17 mouse cellular contexts compared by ENCODE assay signal in the genomic region with DNA sequence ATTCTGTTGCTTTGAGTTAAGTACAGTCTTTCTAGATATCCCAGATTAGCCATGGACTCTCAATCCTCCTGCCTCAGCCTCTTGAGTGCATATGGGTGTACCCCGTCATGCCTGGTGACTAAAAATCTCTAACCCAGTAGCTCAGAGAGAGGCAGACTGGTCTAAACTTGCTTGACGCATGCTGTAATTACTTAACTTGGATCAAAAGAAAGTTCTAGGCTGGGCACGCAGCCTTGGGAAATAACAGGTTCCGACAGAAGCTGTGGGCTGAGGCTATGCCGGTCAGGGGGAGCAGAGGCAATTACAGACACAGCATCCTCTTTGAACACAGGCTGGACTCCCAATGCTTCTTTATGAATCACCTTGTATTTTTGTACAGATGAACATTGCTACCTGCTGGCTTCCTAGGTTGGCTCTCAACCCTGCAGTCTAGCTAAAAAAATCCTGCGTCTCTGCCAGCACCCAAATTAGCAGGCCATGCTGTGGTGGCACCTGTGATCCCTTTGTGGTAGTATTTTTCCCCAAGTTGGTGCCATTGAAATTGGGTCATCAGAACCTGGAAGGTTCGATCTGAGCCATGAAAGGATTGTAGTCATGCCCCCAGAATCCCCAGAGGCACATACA. TPM values are rescaled to one million over a fixed set of nuclear protein-coding genes. Genes with fewer than 3 reads are reported as not detected.
DNase-seq lines count a peak whose midpoint lies in the region; ATAC-seq and TF ChIP-seq lines count a peak whose summit lies in the region.
"Had no signal": no experiment of that assay in that cellular context is flagged by ENCODE, and none has a peak within 500 bp of the region (broad histone marks: within the 10 kb centered on the region; RNA-seq: fewer than 3 reads in every experiment).

No protein-coding gene starts in this region.

- no peaks in the 10 kb centered on the region for H3K27me3 ChIP-seq in hindbrain, embryonic 11.5 days (ENCODE audit: control insufficient read depth, insufficient read depth, low read length)
- H3K27me3 ChIP-seq: hindbrain, embryonic 12.5 days; limb, embryonic 13.5 days; liver, embryonic 15.5 days; midbrain, embryonic 12.5 days had no signal

- H3K36me3 ChIP-seq in hindbrain, embryonic 11.5 days (ENCODE audit: control insufficient read depth, insufficient read depth, low read length): 0 out of 2 replicates have a peak, but pooled peaks cover 2% of the 10 kb centered on the region
- H3K36me3 ChIP-seq: liver, embryonic 15.5 days had no signal

- TF ChIP-seq CTCF in left cerebral cortex, adult 2 months (IDR thresholded peaks at IDR 0.05): no peak

- DNase-seq in cerebellum, postnatal 4 days (ENCODE audit: low spot score in 2 of 2): no peak
- DNase-seq in left cerebral cortex, adult 2 months (ENCODE audit: extremely low spot score in 1 of 2, low spot score in 2 of 2): no peak
- DNase-seq in left cerebral cortex, adult 9 months (ENCODE audit: low spot score in 2 of 2): no peak
- peak; percentile 90 for DNase-seq in cerebellum, adult 11-12 months
- DNase-seq in cerebellum, postnatal 25 days: peak; percentile 80 to 82
- no peak for DNase-seq in ovary, postnatal 14 days (ENCODE audit: low spot score)
- DNase-seq in hindbrain, embryonic 11.5 days (ENCODE audit: low spot score): no peak
- DNase-seq: adrenal gland, postnatal 10 days; gastrocnemius, postnatal 10 days; kidney, adult 18-20 months; kidney, postnatal 10 days had no signal

- H3K4me1 ChIP-seq in hindbrain, embryonic 11.5 days (replicated peaks; ENCODE audit: control insufficient read depth, insufficient read depth, low read length): peaks cover 4% of the 10 kb centered on the region; the same call in 1 of the 2 replicates
- H3K4me1 ChIP-seq: liver, embryonic 15.5 days had no signal

- H3K9me3 ChIP-seq in hindbrain, embryonic 11.5 days (ENCODE audit: control insufficient read depth, low read length): no peaks in the 10 kb centered on the region
- H3K9me3 ChIP-seq: hindbrain, embryonic 12.5 days; limb, embryonic 13.5 days; liver, embryonic 15.5 days; midbrain, embryonic 12.5 days had no signal

- no peak overlapping the region for H3K4me2 ChIP-seq in hindbrain, embryonic 11.5 days (replicated peaks; ENCODE audit: low read depth, low read length)
- H3K4me2 ChIP-seq: hindbrain, embryonic 12.5 days; limb, embryonic 13.5 days; liver, embryonic 15.5 days; midbrain, embryonic 12.5 days had no signal

- peak; percentile 78 for ATAC-seq in cerebellum, adult (ENCODE audit: insufficient number of reproducible peaks, low FRiP score, low TSS enrichment)
- ATAC-seq in hindbrain, embryonic 11.5 days (ENCODE audit: low FRiP score): no peak
- ATAC-seq: activated CD4-positive, CD25-positive, alpha-beta regulatory T cell, adult 4 months had no signal

- WGBS in hindbrain, embryonic 11.5 days: 93% methylated on average over 7 of the region's 7 CpGs

- intact Hi-C loops in left cerebral cortex, adult 2 months (cut with DNase I): no loop called here

- no peak overlapping the region for H3K9ac ChIP-seq in hindbrain, embryonic 11.5 days (ENCODE audit: low read depth, low read length)
- H3K9ac ChIP-seq: hindbrain, embryonic 12.5 days; limb, embryonic 13.5 days; liver, embryonic 15.5 days; midbrain, embryonic 12.5 days had no signal

- H3K27ac ChIP-seq in left cerebral cortex, adult 2 months: peak overlapping the region; percentile 61
- no peak overlapping the region for H3K27ac ChIP-seq in hindbrain, embryonic 11.5 days (ENCODE audit: low read depth, low read length)
- H3K27ac ChIP-seq: hindbrain, embryonic 12.5 days; limb, embryonic 13.5 days; liver, embryonic 15.5 days; midbrain, embryonic 12.5 days had no signal

- H3K4me3 ChIP-seq in left cerebral cortex, adult 2 months: no peak overlapping the region
- H3K4me3 ChIP-seq in hindbrain, embryonic 11.5 days (ENCODE audit: low read depth, low read length): no peak overlapping the region
- H3K4me3 ChIP-seq: hindbrain, embryonic 12.5 days; limb, embryonic 13.5 days; liver, embryonic 15.5 days; midbrain, embryonic 12.5 days had no signal

RNA-seq across cellular contexts. Expression of gene Cerk, which starts 18.8 kb away (rescaled TPM):
- total RNA-seq in left cerebral cortex, adult 2 months (2021): 10 to 100 TPM; 57.9 to 59.0 TPM
- polyA plus RNA-seq in hindbrain, embryonic 11.5 days (2014; fragmentation: Nextera tagmentation; extraction: Ambion mirVana): 16.9 and 18.4 TPM in 2 replicates

RNA-seq across cellular contexts. Expression of gene Tbc1d22a, which starts 47.1 kb away (rescaled TPM):
- total RNA-seq in left cerebral cortex, adult 2 months (2021): 10 to 100 TPM; 32.8 to 34.3 TPM
- 7.3 and 8.3 TPM in 2 replicates for polyA plus RNA-seq in hindbrain, embryonic 11.5 days (2014; fragmentation: Nextera tagmentation; extraction: Ambion mirVana)

Comparison
In these comparisons a context has a peak if more than half of its experiments do, and no peak if none do; other contexts are left out.
1. DNase-seq: peak in cerebellum, adult 11-12 months (single experiment) and cerebellum, postnatal 25 days (2 of 2); none in cerebellum, postnatal 4 days (0 of 2), left cerebral cortex, adult 2 months (0 of 2), left cerebral cortex, adult 9 months (0 of 2), ovary, postnatal 14 days (single experiment) and hindbrain, embryonic 11.5 days (single experiment).